Mouse (Mus musculus) ovary, adult 10 weeks (tissue): ENCODE data around the gene Cyp46a1. TPM values are rescaled to one million over a fixed set of nuclear protein-coding genes. Genes with fewer than 3 reads are reported as not detected.

Experiments used
- polyA plus RNA-seq: library from polyadenylated mRNA; stranded (reverse); fragments of 350-450 nt; fragmentation: Illumina TruSeq; extraction: RNeasy Lipid Tissue Mini Kit (QIAGEN cat#74804); gene quantifications from one replicate; pipeline ENCODE4 v1.2.3, GENCODE M21; 2014

The Cyp46a1 gene
- polyA plus RNA-seq: not detected

GRCm38 (mm10) chr12:108333895-108334445, at the start of gene Cyp46a1:
Cyp46a1 (plus strand) TSS chr12:108334381.

GRCm38 (mm10) chr12:108305812-108306794, 28.1 kb upstream of the Cyp46a1 start, which contains the start of gene Hhipl1:
Hhipl1 (plus strand) TSS chr12:108306270.

GRCm38 (mm10) chr12:108370596-108371428, 36.6 kb downstream of the Cyp46a1 start, which contains the start of gene Eml1:
Eml1 (plus strand) TSS chr12:108370957.

Other genes starting within 250 kb of the Cyp46a1 start
- 123 TPM for gene Setd3, start 155.1 kb upstream of the Cyp46a1 start, polyA plus RNA-seq
- 40.2 TPM for gene Ccnk, start 154.8 kb upstream of the Cyp46a1 start, polyA plus RNA-seq
- gene Ccdc85c, start 59.0 kb upstream of the Cyp46a1 start, polyA plus RNA-seq: 0.80 TPM
- 0.14 TPM for gene Hhipl1, start 28.1 kb upstream of the Cyp46a1 start, polyA plus RNA-seq
- gene Eml1, start 36.6 kb downstream of the Cyp46a1 start, polyA plus RNA-seq: 33.8 TPM
- gene Evl, start 220.3 kb downstream of the Cyp46a1 start, polyA plus RNA-seq: 135 TPM